20 mouse cellular contexts compared by ENCODE assay signal in genomic region chr6:134117380-134117938, GRCm38 (mm10).
DNase-seq lines count a peak whose midpoint lies in the region; ATAC-seq and TF ChIP-seq lines count a peak whose summit lies in the region.
"Had no signal": no experiment of that assay in that cellular context is flagged by ENCODE, and none has a peak within 500 bp of the region (broad histone marks: within the 10 kb centered on the region; RNA-seq: fewer than 3 reads in every experiment).

No protein-coding gene starts in this region.

- H3K4me1 ChIP-seq in limb, embryonic 12.5 days (replicated peaks): peaks cover 27% of the 10 kb centered on the region
- peaks cover 26% of the 10 kb centered on the region for H3K4me1 ChIP-seq in limb, embryonic 10.5 days
- peaks cover 4 to 8% of the 10 kb centered on the region in 2 experiments; a peak in 2 of 4 replicates for H3K4me1 ChIP-seq in MEL (ENCODE audit: control insufficient read depth in 1 of 2, insufficient read depth in 2 of 2, low read length in 2 of 2)

- 77% methylated on average over 13 of the region's 13 CpGs for WGBS in limb, embryonic 12.5 days
- WGBS in limb, embryonic 10.5 days: 73% methylated on average over 13 of the region's 13 CpGs

- H3K4me2 ChIP-seq in limb, embryonic 12.5 days: no peak overlapping the region
- H3K4me2 ChIP-seq: embryonic facial prominence, embryonic 12.5 days; heart, embryonic 15.5 days; hindbrain, embryonic 14.5 days; intestine, embryonic 15.5 days had no signal

- no peak overlapping the region for H3K9ac ChIP-seq in limb, embryonic 12.5 days (replicated peaks)
- no peak overlapping the region for H3K9ac ChIP-seq in MEL (ENCODE audit: control insufficient read depth, low read depth, low read length, poor library complexity, severe bottlenecking)
- H3K9ac ChIP-seq: embryonic facial prominence, embryonic 12.5 days; heart, embryonic 15.5 days; hindbrain, embryonic 14.5 days; intestine, embryonic 15.5 days had no signal

- peaks cover 3% of the 10 kb centered on the region for H3K79me2 ChIP-seq in MEL (ENCODE audit: control insufficient read depth, insufficient read depth, low read length, poor library complexity)

- no peak for TF ChIP-seq RAD21 in MEL (IDR thresholded peaks at IDR 0.05; ENCODE audit: low read depth, low read length)

- no peak overlapping the region for H3K4me3 ChIP-seq in limb, embryonic 12.5 days (replicated peaks)
- H3K4me3 ChIP-seq in limb, embryonic 10.5 days: no peak overlapping the region
- H3K4me3 ChIP-seq in MEL (ENCODE audit: control insufficient read depth in 1 of 2, insufficient read depth in 1 of 2, low read depth in 2 of 2, low read length in 2 of 2): no peak overlapping the region
- H3K4me3 ChIP-seq: embryonic facial prominence, embryonic 12.5 days; heart, embryonic 15.5 days; hindbrain, embryonic 10.5 days; intestine, embryonic 15.5 days had no signal

- DNase-seq in adrenal gland, adult 2 months: peak; percentile 65
- no peak for DNase-seq in adrenal gland, postnatal 25 days
- no peak for DNase-seq in limb, embryonic 10.5 days (ENCODE audit: low spot score)
- peak; percentile 15 for DNase-seq in MEL (ENCODE audit: low read depth, low spot score)
- DNase-seq in adrenal gland, postnatal 36 days: peak; percentile 37 to 51
- DNase-seq in gastrocnemius, postnatal 36 days: no peak
- no peak for DNase-seq in layer of hippocampus, postnatal 25 days (ENCODE audit: extremely low spot score in 1 of 2, low spot score in 1 of 2)
- DNase-seq: cerebellum, adult 11 months; cerebellum, adult 8-10 months; cerebellum, postnatal 14 days; gastrocnemius, postnatal 10 days; heart, postnatal 14 days; kidney, adult 9 months had no signal

- H3K27ac ChIP-seq in limb, embryonic 12.5 days: no peak overlapping the region; the same call in 1 of the 2 replicates
- H3K27ac ChIP-seq in limb, embryonic 10.5 days: no peak overlapping the region
- no peak overlapping the region for H3K27ac ChIP-seq in MEL (ENCODE audit: control insufficient read depth, low read depth, low read length)
- H3K27ac ChIP-seq: embryonic facial prominence, embryonic 12.5 days; heart, embryonic 15.5 days; hindbrain, embryonic 10.5 days; hindbrain, embryonic 14.5 days; intestine, embryonic 15.5 days had no signal

- no peak for TF ChIP-seq CTCF in MEL (IDR thresholded peaks at IDR 0.05 in 2 of 3, conservative IDR thresholded peaks at IDR 0.05 in 1 of 3; ENCODE audit: control insufficient read depth in 1 of 3, insufficient read depth in 1 of 3, low read depth in 2 of 3, low read length in 3 of 3, poor library complexity in 1 of 3, severe bottlenecking in 1 of 3)

- H3K9me3 ChIP-seq in limb, embryonic 12.5 days: no peaks in the 10 kb centered on the region
- no peaks in the 10 kb centered on the region for H3K9me3 ChIP-seq in limb, embryonic 10.5 days (replicated peaks)
- no peaks in the 10 kb centered on the region for H3K9me3 ChIP-seq in MEL (replicated peaks; ENCODE audit: insufficient read depth, low read length)
- H3K9me3 ChIP-seq: embryonic facial prominence, embryonic 12.5 days; heart, embryonic 15.5 days; hindbrain, embryonic 10.5 days; intestine, embryonic 15.5 days had no signal

- H3K36me3 ChIP-seq in limb, embryonic 12.5 days: peaks cover 14% of the 10 kb centered on the region; the same call in 1 of the 2 replicates
- peaks cover 15% of the 10 kb centered on the region for H3K36me3 ChIP-seq in limb, embryonic 10.5 days
- peaks cover 0 to 15% of the 10 kb centered on the region in 2 experiments; a peak in 3 of 4 replicates for H3K36me3 ChIP-seq in MEL (ENCODE audit: control insufficient read depth in 1 of 2, insufficient read depth in 2 of 2, low read length in 2 of 2)
- H3K36me3 ChIP-seq: embryonic facial prominence, embryonic 12.5 days; heart, embryonic 15.5 days; intestine, embryonic 15.5 days had no signal

- H3K27me3 ChIP-seq in limb, embryonic 12.5 days: no peaks in the 10 kb centered on the region
- no peaks in the 10 kb centered on the region for H3K27me3 ChIP-seq in limb, embryonic 10.5 days (ENCODE audit: low read depth, poor library complexity, severe bottlenecking)
- H3K27me3 ChIP-seq in MEL (ENCODE audit: control insufficient read depth in 1 of 2, insufficient read depth in 2 of 2, low read length in 2 of 2): no peaks in the 10 kb centered on the region
- H3K27me3 ChIP-seq: embryonic facial prominence, embryonic 12.5 days; heart, embryonic 15.5 days; intestine, embryonic 15.5 days had no signal

- no peak for TF ChIP-seq POLR2A in MEL (IDR thresholded peaks at IDR 0.05; ENCODE audit: control insufficient read depth in 1 of 2, insufficient read depth in 1 of 2, low read depth in 1 of 2, low read length in 2 of 2, poor library complexity in 1 of 2)

- 0 out of 2 replicates have a peak, but pooled peaks have one; percentile 18 for ATAC-seq in limb, embryonic 12.5 days (ENCODE audit: insufficient number of reproducible peaks, insufficient read depth, low FRiP score, low TSS enrichment, low read depth)
- ATAC-seq: forebrain, embryonic 16.5 days; intestine, embryonic 15.5 days had no signal

- TF ChIP-seq EP300 in MEL (IDR thresholded peaks at IDR 0.05; ENCODE audit: low read depth in 1 of 2, low read length in 2 of 2): no peak

- intact Hi-C loops in gastrocnemius, postnatal 36 days (cut with DNase I): no loop called here

TF ChIP-seq in MEL, 35 proteins besides CTCF, POLR2A, EP300 and RAD21:
- no peak for TF ChIP-seq ZC3H11A (IDR thresholded peaks at IDR 0.05; ENCODE audit: low read depth, low read length)
- no peak for TF ChIP-seq MEF2A (IDR thresholded peaks at IDR 0.05; ENCODE audit: extremely low read depth, insufficient replicate concordance, low read depth, low read length, poor library complexity, severe bottlenecking)
- TF ChIP-seq GATA1 (IDR thresholded peaks at IDR 0.05; ENCODE audit: low read depth, low read length): peak; percentile 60; the same call in 1 of the 2 replicates
TF ChIP-seq in MEL: peak in this region for 1.

Comparison
In these comparisons a context has a peak if more than half of its experiments do, and no peak if none do; other contexts are left out.
1. DNase-seq: peak in adrenal gland, adult 2 months (single experiment), MEL (single experiment) and adrenal gland, postnatal 36 days (2 of 2); none in adrenal gland, postnatal 25 days (single experiment), limb, embryonic 10.5 days (single experiment), gastrocnemius, postnatal 36 days (0 of 2) and layer of hippocampus, postnatal 25 days (0 of 2).